9 mouse cellular contexts compared by ENCODE assay signal in genomic region chr17:47695337-47695710, GRCm38 (mm10). TPM values are rescaled to one million over a fixed set of nuclear protein-coding genes. Genes with fewer than 3 reads are reported as not detected.
A peak's percentile ranks its signal among the peaks of the same experiment; 100 is the strongest.
DNase-seq lines count a peak whose midpoint lies in the region; ATAC-seq and TF ChIP-seq lines count a peak whose summit lies in the region.
"Had no signal": no experiment of that assay in that cellular context is flagged by ENCODE, and none has a peak within 500 bp of the region (broad histone marks: within the 10 kb centered on the region; RNA-seq: fewer than 3 reads in every experiment).

No protein-coding gene starts in this region.

- H3K9ac ChIP-seq in heart, embryonic 11.5 days (ENCODE audit: low read depth, low read length), result peak overlapping the region; percentile 87
- peak overlapping the region; percentile 85 for H3K9ac ChIP-seq in forebrain, embryonic 12.5 days
- peak overlapping the region; percentile 63 for H3K9ac ChIP-seq in liver, embryonic 15.5 days

- TF ChIP-seq CTCF in C2C12 (IDR thresholded peaks at IDR 0.05; ENCODE audit: control insufficient read depth, insufficient read depth, insufficient read length), result no peak

- peak overlapping the region; percentile 83 for H3K4me3 ChIP-seq in heart, embryonic 11.5 days (ENCODE audit: low read depth, low read length)
- peak overlapping the region; percentile 40 for H3K4me3 ChIP-seq in C2C12 (ENCODE audit: insufficient read depth, poor library complexity, severe bottlenecking)
- H3K4me3 ChIP-seq in forebrain, embryonic 12.5 days (replicated peaks), result peak overlapping the region; percentile 79
- peak overlapping the region; percentile 67 for H3K4me3 ChIP-seq in liver, embryonic 15.5 days (replicated peaks)

- under 1% methylated on average over 20 of the region's 23 CpGs for WGBS in heart, embryonic 11.5 days (ENCODE audit: insufficient replicate concordance)
- 1% methylated on average over 22 of the region's 23 CpGs for WGBS in forebrain, embryonic 12.5 days
- WGBS in liver, embryonic 15.5 days (ENCODE audit: insufficient replicate concordance), result 0% methylated on average over 23 of the region's 23 CpGs

- intact Hi-C loops in heart, postnatal 36 days (cut with DNase I), result no loop called here

- ATAC-seq in heart, embryonic 11.5 days (replicated peaks; ENCODE audit: insufficient number of reproducible peaks, low FRiP score, low TSS enrichment), result no peak; the same call in 1 of the 2 replicates
- no peak for ATAC-seq in forebrain, embryonic 12.5 days (ENCODE audit: low FRiP score)
- no peak for ATAC-seq in liver, embryonic 15.5 days (ENCODE audit: insufficient read depth)

- peak overlapping the region; percentile 75 for H3ac ChIP-seq in C2C12 (ENCODE audit: control insufficient read depth, insufficient read length, low read depth)

- peaks cover 11% of the 10 kb centered on the region for H3K27me3 ChIP-seq in heart, embryonic 11.5 days (ENCODE audit: control insufficient read depth, insufficient read depth, low read length)
- H3K27me3 ChIP-seq in C2C12 (ENCODE audit: control insufficient read depth, insufficient read depth, insufficient read length), result no peaks in the 10 kb centered on the region
- H3K27me3 ChIP-seq in forebrain, embryonic 12.5 days, result peaks cover 31% of the 10 kb centered on the region
- peaks cover 72% of the 10 kb centered on the region for H3K27me3 ChIP-seq in liver, embryonic 15.5 days
- H3K27me3 ChIP-seq: Patski had no signal

- no peak overlapping the region for H3K27ac ChIP-seq in heart, embryonic 11.5 days (ENCODE audit: low read depth, low read length)
- H3K27ac ChIP-seq in forebrain, embryonic 12.5 days, result peak overlapping the region; percentile 68; the same call in 1 of the 2 replicates
- no peak overlapping the region for H3K27ac ChIP-seq in liver, embryonic 15.5 days (replicated peaks)

- H3K36me3 ChIP-seq in heart, embryonic 11.5 days (ENCODE audit: control insufficient read depth, insufficient read depth, low read length), result no peaks in the 10 kb centered on the region
- H3K36me3 ChIP-seq in C2C12 (ENCODE audit: control insufficient read depth, insufficient read depth), result no peaks in the 10 kb centered on the region
- peaks cover 13% of the 10 kb centered on the region; the same call in 1 of the 2 replicates for H3K36me3 ChIP-seq in forebrain, embryonic 12.5 days (replicated peaks)
- H3K36me3 ChIP-seq in liver, embryonic 15.5 days (replicated peaks), result no peaks in the 10 kb centered on the region

- H3K9me3 ChIP-seq in heart, embryonic 11.5 days (replicated peaks; ENCODE audit: control insufficient read depth, low read length), result no peaks in the 10 kb centered on the region
- H3K9me3 ChIP-seq in forebrain, embryonic 12.5 days, result no peaks in the 10 kb centered on the region
- H3K9me3 ChIP-seq in liver, embryonic 15.5 days (replicated peaks), result no peaks in the 10 kb centered on the region

- no peaks in the 10 kb centered on the region for H3K79me3 ChIP-seq in C2C12 (ENCODE audit: low read depth)

- H3K4me1 ChIP-seq in heart, embryonic 11.5 days (ENCODE audit: control insufficient read depth, insufficient read depth, low read length), result peaks cover 10% of the 10 kb centered on the region; the same call in 1 of the 2 replicates
- peaks cover 16% of the 10 kb centered on the region for H3K4me1 ChIP-seq in forebrain, embryonic 12.5 days
- peaks cover 36% of the 10 kb centered on the region for H3K4me1 ChIP-seq in liver, embryonic 15.5 days (replicated peaks)

- peak overlapping the region; percentile 83 for H3K4me2 ChIP-seq in heart, embryonic 11.5 days
- peak overlapping the region; percentile 79 for H3K4me2 ChIP-seq in forebrain, embryonic 12.5 days
- peak overlapping the region; percentile 95 for H3K4me2 ChIP-seq in liver, embryonic 15.5 days

- DNase-seq in heart, postnatal 36 days, result no peak
- DNase-seq in ovary, postnatal 36 days (ENCODE audit: low spot score), result no peak
- no peak for DNase-seq in kidney, postnatal 4 days
- DNase-seq in left cerebral cortex, adult 9 months (ENCODE audit: low spot score in 2 of 2), result no peak

- H3K79me2 ChIP-seq in C2C12 (ENCODE audit: control insufficient read depth, insufficient read depth), result no peaks in the 10 kb centered on the region

TF ChIP-seq in C2C12, 6 proteins besides CTCF, POLR2A, EP300 and RAD21:
- TF ChIP-seq USF1 (IDR thresholded peaks at IDR 0.05; ENCODE audit: low read depth), result no peak
- TF ChIP-seq FOSL1 (IDR thresholded peaks at IDR 0.05; ENCODE audit: insufficient read depth, low read length, poor library complexity, severe bottlenecking), result no peak
- no peak for TF ChIP-seq MAX (IDR thresholded peaks at IDR 0.05)
- TF ChIP-seq MYOG (IDR thresholded peaks at IDR 0.05; ENCODE audit: control insufficient read depth, extremely low read depth, insufficient read length), result no peak
TF ChIP-seq in C2C12: peak in this region for 0.

RNA-seq across cellular contexts. Expression of gene Prickle4, which starts 0.8 kb away (rescaled TPM):
- 0.39 TPM in 1 of 2 replicates, not detected in the other for polyA plus RNA-seq in heart, embryonic 11.5 days (2014; fragmentation: Nextera tagmentation; extraction: Ambion mirVana)
- 1 to 10 TPM; 2.1 to 4.8 TPM for total RNA-seq in heart, postnatal 36 days (2021)
- polyA plus RNA-seq in C2C12 (2012; fragmentation: generic; extraction: Trizol), result 0.12 TPM
- polyA plus RNA-seq in forebrain, embryonic 12.5 days (2016; fragmentation: Nextera tagmentation; extraction: Ambion mirVana), result 0.91 and 1.0 TPM in 2 replicates
- polyA plus RNA-seq in liver, embryonic 15.5 days (2015; fragmentation: Nextera tagmentation; extraction: Ambion mirVana), result not detected in 2 replicates

RNA-seq across cellular contexts. Expression of gene Gm21981, which starts 1.1 kb away (rescaled TPM):
- 0.94 and 1.3 TPM in 2 replicates for polyA plus RNA-seq in heart, embryonic 11.5 days (2014; fragmentation: Nextera tagmentation; extraction: Ambion mirVana)
- under 1 TPM; 0.50 to 0.70 TPM for total RNA-seq in heart, postnatal 36 days (2021)
- 1.3 TPM for polyA plus RNA-seq in C2C12 (2012; fragmentation: generic; extraction: Trizol)
- polyA plus RNA-seq in forebrain, embryonic 12.5 days (2016; fragmentation: Nextera tagmentation; extraction: Ambion mirVana), result 0.40 and 0.60 TPM in 2 replicates
- 0.07 TPM in 1 of 2 replicates, not detected in the other for polyA plus RNA-seq in liver, embryonic 15.5 days (2015; fragmentation: Nextera tagmentation; extraction: Ambion mirVana)

RNA-seq across cellular contexts. Expression of gene Frs3, which starts 6.5 kb away (rescaled TPM):
- 2.2 and 2.7 TPM in 2 replicates for polyA plus RNA-seq in heart, embryonic 11.5 days (2014; fragmentation: Nextera tagmentation; extraction: Ambion mirVana)
- total RNA-seq in heart, postnatal 36 days (2021), result 1 to 10 TPM; 4.0 to 4.3 TPM
- 2.2 TPM for polyA plus RNA-seq in C2C12 (2012; fragmentation: generic; extraction: Trizol)
- polyA plus RNA-seq in forebrain, embryonic 12.5 days (2016; fragmentation: Nextera tagmentation; extraction: Ambion mirVana), result 11.1 and 11.9 TPM in 2 replicates
- polyA plus RNA-seq in liver, embryonic 15.5 days (2015; fragmentation: Nextera tagmentation; extraction: Ambion mirVana), result 1.5 and 1.6 TPM in 2 replicates

RNA-seq across cellular contexts. Expression of gene Tomm6, which starts 7.1 kb away (rescaled TPM):
- polyA plus RNA-seq in heart, embryonic 11.5 days (2014; fragmentation: Nextera tagmentation; extraction: Ambion mirVana), result 322 and 360 TPM in 2 replicates
- 100 to 1,000 TPM; 119 to 126 TPM for total RNA-seq in heart, postnatal 36 days (2021)
- polyA plus RNA-seq in C2C12 (2012; fragmentation: generic; extraction: Trizol), result 223 TPM
- 346 and 368 TPM in 2 replicates for polyA plus RNA-seq in forebrain, embryonic 12.5 days (2016; fragmentation: Nextera tagmentation; extraction: Ambion mirVana)
- polyA plus RNA-seq in liver, embryonic 15.5 days (2015; fragmentation: Nextera tagmentation; extraction: Ambion mirVana), result 193 and 205 TPM in 2 replicates

RNA-seq across cellular contexts. Expression of gene Pgc, which starts 31.3 kb away (rescaled TPM):
- polyA plus RNA-seq in heart, embryonic 11.5 days (2014; fragmentation: Nextera tagmentation; extraction: Ambion mirVana), result 0.15 TPM in 1 of 2 replicates, not detected in the other
- total RNA-seq in heart, postnatal 36 days (2021), result not detected
- not detected for polyA plus RNA-seq in C2C12 (2012; fragmentation: generic; extraction: Trizol)
- not detected in 2 replicates for polyA plus RNA-seq in forebrain, embryonic 12.5 days (2016; fragmentation: Nextera tagmentation; extraction: Ambion mirVana)
- not detected in 2 replicates for polyA plus RNA-seq in liver, embryonic 15.5 days (2015; fragmentation: Nextera tagmentation; extraction: Ambion mirVana)
- polyA plus RNA-seq: Patski had no signal
